Mouse (Mus musculus): ENCODE measurements around the gene Rprml.

- no peak for TF ChIP-seq POLR2A (IDR thresholded peaks at IDR 0.05; ENCODE audit: borderline replicate concordance, insufficient read depth, low read length)
- TF ChIP-seq CTCF (IDR thresholded peaks at IDR 0.05; ENCODE audit: borderline replicate concordance, insufficient read depth, low read depth, low read length): no peak
Measured at GRCm38 (mm10) chr11:103662546-103662945, 13.2 kb downstream of the Rprml start.

All from cerebellum, adult 2 months (tissue).